Mouse (Mus musculus): ENCODE data around the gene Por. TPM values are rescaled to one million over a fixed set of nuclear protein-coding genes. Genes with fewer than 3 reads are reported as not detected.

Gene Por
- polyA plus RNA-seq, 1 experiment from 2014 or later, result 86.0 TPM

DNA sequence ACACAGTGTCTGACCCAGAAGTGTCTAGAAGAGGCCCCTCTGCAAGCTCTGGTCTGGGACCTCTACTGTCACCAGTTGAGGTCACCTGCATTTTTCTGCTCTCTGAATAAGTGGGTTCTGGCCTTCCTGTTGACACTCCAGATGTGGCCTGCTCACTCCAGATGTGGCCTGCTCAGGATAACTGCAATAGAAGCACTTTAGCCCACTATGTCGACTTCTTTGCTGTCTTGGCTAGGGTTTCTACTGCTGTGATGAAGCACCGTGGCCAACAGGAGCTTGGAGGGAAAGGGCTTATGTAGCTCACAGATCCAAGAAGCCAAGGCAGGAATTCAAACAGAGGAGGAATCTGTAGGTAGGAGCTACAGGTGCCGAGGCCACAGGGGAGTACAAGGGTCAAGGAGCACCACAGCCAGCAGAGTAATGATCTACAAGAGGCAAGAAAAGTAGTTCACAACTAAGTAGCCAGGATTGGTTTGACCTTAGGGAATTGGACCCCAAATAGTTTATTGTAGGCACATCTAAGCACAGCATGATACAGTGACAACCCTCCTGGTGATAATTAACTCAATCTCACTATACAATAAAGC, 53.4 kb downstream of the Por start:
- no peak for ATAC-seq
- no peak overlapping the region for H3K27ac ChIP-seq
- 50% methylated on average over 3 of the region's 3 CpGs for WGBS

DNA sequence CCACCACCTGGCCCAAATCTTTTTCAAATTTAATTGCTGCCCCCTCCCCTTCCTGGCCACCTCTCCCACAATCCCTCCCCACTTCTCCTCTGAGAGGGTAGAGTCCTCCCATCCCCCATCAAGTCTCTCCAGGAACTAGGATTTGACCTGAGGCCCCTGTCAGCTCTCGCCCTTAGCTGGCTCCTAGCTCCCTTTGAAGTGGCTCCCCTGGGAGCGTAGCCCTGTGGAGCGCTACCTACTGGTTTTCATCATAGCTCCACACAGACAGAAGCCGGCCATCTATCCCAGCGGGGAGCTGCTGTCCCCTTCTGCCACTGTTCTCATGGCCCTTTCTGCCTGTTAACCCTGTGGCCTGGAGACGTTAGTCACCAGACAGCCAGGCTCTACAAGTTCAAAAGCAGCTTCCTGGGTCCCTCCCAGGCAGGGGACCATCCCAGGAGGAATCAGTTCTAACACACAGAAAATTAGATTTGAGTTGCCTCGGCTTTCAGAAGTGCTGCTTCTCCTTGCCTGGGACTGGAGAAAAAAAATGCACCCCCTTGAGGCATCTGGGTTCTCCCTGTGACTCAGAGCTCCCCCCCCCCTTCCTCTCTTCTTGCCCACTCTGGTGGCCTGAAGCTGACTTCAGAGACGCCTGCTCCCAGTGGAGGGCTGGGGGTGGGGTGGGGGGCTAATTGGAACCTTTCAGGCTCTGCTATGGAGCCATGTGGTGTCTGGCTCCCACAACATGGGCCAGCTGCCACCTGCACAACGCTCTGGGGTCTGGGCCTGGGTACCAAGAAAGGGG, 54.9 kb downstream of the Por start:
- Histone ChIP-seq H3K4me3 (replicated peaks) (no peak overlapping the region), H3K4me1 (replicated peaks) (peaks cover 34% of the 10 kb centered on the region), H3K27ac (peak overlapping the region; percentile 69), H3K36me3 (peaks cover 4% of the 10 kb centered on the region; the same call in 1 of the 2 replicates), H3K4me2 (replicated peaks) (peak overlapping the region; percentile 51), H3K9me3 (no peaks in the 10 kb centered on the region), H3K9ac (no peak overlapping the region), H3K27me3 (replicated peaks) (no peaks in the 10 kb centered on the region)
- WGBS, result 23% methylated on average over 9 of the region's 9 CpGs
- peak; percentile 48 for ATAC-seq

More for the DNA sequence above, 53.4 kb downstream of the Por start:
- H3K4me2 ChIP-seq (replicated peaks), result no peak overlapping the region
- H3K4me1 ChIP-seq (replicated peaks), result peaks cover 34% of the 10 kb centered on the region
- no peak overlapping the region for H3K4me3 ChIP-seq (replicated peaks)
- H3K9ac ChIP-seq, result no peak overlapping the region
- no peaks in the 10 kb centered on the region for H3K27me3 ChIP-seq (replicated peaks)
- H3K9me3 ChIP-seq, result no peaks in the 10 kb centered on the region
- H3K36me3 ChIP-seq, result 0 out of 2 replicates have a peak, but pooled peaks cover 4% of the 10 kb centered on the region

DNA sequence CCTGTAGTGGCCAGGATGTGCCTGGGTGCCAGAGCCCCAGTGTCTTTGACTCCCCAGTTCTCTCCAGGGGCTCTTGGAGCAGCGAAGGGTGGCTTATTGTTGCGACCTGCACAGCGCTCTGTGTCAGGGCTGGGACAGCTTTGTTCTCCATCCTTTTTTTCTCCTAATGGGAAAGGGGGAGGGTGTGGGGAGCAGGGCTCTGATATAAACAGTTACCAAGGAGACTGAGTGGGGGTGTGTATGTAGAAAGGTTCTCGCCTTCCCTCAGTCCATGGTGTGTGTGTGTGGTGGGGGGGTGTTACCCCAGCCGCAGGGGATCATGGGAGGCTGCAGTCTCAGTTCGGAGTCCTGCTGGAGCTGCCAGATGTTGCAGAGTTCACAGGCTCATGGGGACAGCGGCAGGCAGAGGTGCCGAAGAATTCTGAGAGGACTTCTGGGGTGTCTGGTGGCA, 55.6 kb downstream of the Por start:
- Histone ChIP-seq H3K27ac (peak overlapping the region; percentile 69), H3K4me3 (replicated peaks) (peak overlapping the region; percentile 19; the same call in 1 of the 2 replicates), H3K4me2 (replicated peaks) (peak overlapping the region; percentile 51), H3K36me3 (peaks cover 8% of the 10 kb centered on the region), H3K9ac (peak overlapping the region; percentile 46), H3K4me1 (replicated peaks) (peaks cover 34% of the 10 kb centered on the region), H3K27me3 (replicated peaks) (no peaks in the 10 kb centered on the region), H3K9me3 (no peaks in the 10 kb centered on the region)
- 32% methylated on average over 8 of the region's 8 CpGs for WGBS
- peak; percentile 79 for ATAC-seq

DNA sequence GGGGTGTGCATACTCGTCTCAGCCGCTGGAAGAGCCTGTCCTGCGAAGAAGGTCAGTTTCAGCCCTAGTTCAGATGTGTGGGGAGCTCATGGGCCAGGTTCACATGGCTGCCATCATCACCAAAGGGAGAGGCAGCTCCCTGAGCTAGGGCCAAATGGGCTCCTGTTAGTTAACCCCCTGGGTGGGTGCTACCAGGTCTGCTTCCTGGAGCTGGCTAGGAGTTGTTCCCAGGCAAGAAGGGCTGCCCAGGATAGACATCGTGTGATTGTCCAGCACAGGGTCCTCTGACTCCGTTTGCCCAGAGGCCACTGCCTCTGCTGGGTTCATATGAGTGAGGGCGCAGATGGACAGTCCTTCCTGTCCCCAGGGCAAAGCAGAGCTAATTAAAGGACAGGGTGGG, 56.2 kb downstream of the Por start:
- H3K9ac ChIP-seq, result peak overlapping the region; percentile 46
- H3K27me3 ChIP-seq (replicated peaks), result no peaks in the 10 kb centered on the region
- peak overlapping the region; percentile 51 for H3K4me2 ChIP-seq (replicated peaks)
- peak overlapping the region; percentile 69 for H3K27ac ChIP-seq
- 42% methylated on average over 6 of the region's 6 CpGs for WGBS
- H3K36me3 ChIP-seq, result peaks cover 14% of the 10 kb centered on the region
- ATAC-seq, result no peak
- H3K9me3 ChIP-seq, result no peaks in the 10 kb centered on the region
- peaks cover 34% of the 10 kb centered on the region for H3K4me1 ChIP-seq (replicated peaks)
- peak overlapping the region; percentile 19; the same call in 1 of the 2 replicates for H3K4me3 ChIP-seq (replicated peaks)

DNA sequence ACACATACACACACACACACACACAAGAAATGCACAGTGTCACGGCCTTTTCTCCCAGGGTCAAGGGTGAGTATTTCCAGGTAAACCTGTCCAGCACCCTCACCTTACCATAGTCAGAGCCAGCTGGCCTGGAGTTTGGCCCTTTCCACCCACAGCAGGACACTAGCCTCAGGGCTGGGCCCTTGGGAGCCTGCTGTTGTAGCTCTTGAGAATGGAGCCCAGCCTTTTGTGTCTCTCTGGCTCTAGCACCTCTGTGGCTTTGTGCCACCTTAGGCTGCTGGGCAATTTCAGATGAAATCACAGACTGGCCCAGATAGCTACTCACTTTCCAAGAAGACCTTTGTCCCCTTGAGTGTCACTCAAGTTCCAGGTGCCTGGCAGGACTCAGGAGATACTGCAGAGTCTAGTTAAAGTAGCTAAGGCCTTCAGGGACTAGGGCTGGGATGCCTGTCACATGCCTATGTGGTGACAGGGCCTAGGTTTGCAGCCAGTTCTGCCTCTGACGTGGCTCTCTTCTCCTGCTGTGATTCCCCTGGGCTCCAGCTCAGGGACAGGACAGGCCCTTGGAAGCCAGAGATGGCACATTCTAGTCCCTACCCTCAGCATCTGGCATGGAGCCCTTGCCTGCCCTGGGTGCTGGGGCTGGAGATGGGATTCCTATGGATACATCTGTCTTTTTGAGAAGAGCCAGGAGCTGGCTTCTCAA, 57.0 kb downstream of the Por start:
- peak overlapping the region; percentile 51; the same call in 1 of the 2 replicates for H3K4me2 ChIP-seq (replicated peaks)
- 79% methylated on average over 2 of the region's 2 CpGs for WGBS
- ATAC-seq, result peak; percentile 25; the same call in 1 of the 2 replicates
- H3K27ac ChIP-seq, result 0 out of 2 replicates have a peak overlapping the region, but pooled peaks have one; percentile 40
- H3K4me1 ChIP-seq (replicated peaks), result peaks cover 34% of the 10 kb centered on the region
- H3K27me3 ChIP-seq (replicated peaks), result no peaks in the 10 kb centered on the region
- H3K4me3 ChIP-seq (replicated peaks), result no peak overlapping the region
- H3K36me3 ChIP-seq, result peaks cover 22% of the 10 kb centered on the region
- H3K9ac ChIP-seq, result peak overlapping the region; percentile 46
- H3K9me3 ChIP-seq, result no peaks in the 10 kb centered on the region

DNA sequence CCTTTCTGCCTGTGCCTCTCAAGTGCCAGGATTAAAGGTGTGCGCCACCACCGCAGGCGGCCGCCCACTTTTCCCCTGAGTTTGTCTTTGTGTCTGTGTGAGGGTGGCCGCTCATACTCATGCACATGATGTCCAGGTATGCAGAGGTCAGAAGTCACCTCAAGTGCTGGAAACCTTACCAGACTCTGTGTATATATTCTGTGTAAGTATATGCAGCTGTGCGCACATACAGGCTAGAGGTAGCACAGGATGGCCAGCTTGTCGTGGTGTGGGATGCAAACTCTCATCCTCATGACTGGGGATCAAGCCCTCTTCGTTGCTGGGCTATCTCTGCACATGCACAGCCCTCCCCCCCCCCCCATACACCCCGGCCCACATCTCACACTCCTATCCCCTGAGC, 58.0 kb downstream of the Por start:
- H3K9ac ChIP-seq, result no peak overlapping the region
- WGBS, result 89% methylated on average over 9 of the region's 9 CpGs
- H3K27me3 ChIP-seq (replicated peaks), result no peaks in the 10 kb centered on the region
- no peak overlapping the region for H3K27ac ChIP-seq
- H3K36me3 ChIP-seq, result peaks cover 32% of the 10 kb centered on the region
- no peaks in the 10 kb centered on the region for H3K9me3 ChIP-seq
- no peak overlapping the region for H3K4me2 ChIP-seq (replicated peaks)
- peaks cover 34% of the 10 kb centered on the region for H3K4me1 ChIP-seq (replicated peaks)
- no peak for ATAC-seq
- H3K4me3 ChIP-seq (replicated peaks), result no peak overlapping the region

DNA sequence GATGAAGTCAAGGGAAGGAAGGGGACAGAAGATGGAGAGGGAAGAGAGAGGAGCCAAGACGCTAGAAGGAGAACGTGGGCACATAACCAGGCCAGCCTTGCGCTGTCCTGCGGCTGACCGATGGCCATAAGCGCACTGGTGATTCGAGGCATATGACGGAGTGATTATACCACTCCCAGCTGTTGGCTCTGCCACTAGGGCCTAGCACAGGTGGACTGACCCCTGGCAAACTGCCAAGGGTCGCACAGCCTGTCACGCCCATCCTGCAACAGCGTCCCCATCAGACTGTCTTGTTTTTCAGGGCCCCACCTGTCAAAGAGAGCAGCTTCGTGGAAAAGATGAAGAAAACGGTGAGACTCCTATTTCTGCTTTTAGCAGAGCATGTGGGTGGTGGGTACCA, 58.5 kb downstream of the Por start:
- Histone ChIP-seq H3K9ac (no peak overlapping the region), H3K4me3 (replicated peaks) (no peak overlapping the region), H3K27me3 (replicated peaks) (no peaks in the 10 kb centered on the region), H3K36me3 (peaks cover 37% of the 10 kb centered on the region), H3K9me3 (no peaks in the 10 kb centered on the region), H3K27ac (no peak overlapping the region), H3K4me1 (replicated peaks) (peaks cover 31% of the 10 kb centered on the region), H3K4me2 (replicated peaks) (no peak overlapping the region)
- ATAC-seq, result no peak
- 90% methylated on average over 13 of the region's 13 CpGs for WGBS

DNA sequence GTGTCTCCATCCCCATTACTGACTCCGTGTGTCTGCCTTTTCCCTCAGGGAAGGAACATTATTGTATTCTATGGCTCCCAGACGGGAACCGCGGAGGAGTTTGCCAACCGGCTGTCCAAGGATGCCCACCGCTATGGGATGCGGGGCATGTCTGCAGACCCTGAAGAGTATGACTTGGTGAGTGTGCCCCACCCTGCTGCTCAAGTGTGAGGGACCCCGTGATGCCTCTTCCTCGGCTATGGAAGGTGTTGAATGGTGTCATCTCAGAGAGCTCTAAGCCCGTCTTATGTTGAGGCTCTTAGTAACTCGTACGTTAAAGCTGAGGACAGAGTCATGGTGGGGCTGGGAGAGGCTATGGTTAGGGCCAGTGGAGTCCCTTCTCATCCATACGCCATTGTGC, 59.5 kb downstream of the Por start:
- Histone ChIP-seq H3K27me3 (replicated peaks) (no peaks in the 10 kb centered on the region), H3K4me3 (replicated peaks) (no peak overlapping the region), H3K27ac (no peak overlapping the region), H3K9me3 (no peaks in the 10 kb centered on the region), H3K4me2 (replicated peaks) (no peak overlapping the region), H3K4me1 (replicated peaks) (peaks cover 31% of the 10 kb centered on the region), H3K9ac (no peak overlapping the region), H3K36me3 (peaks cover 47% of the 10 kb centered on the region)
- 92% methylated on average over 13 of the region's 13 CpGs for WGBS
- no peak for ATAC-seq

DNA sequence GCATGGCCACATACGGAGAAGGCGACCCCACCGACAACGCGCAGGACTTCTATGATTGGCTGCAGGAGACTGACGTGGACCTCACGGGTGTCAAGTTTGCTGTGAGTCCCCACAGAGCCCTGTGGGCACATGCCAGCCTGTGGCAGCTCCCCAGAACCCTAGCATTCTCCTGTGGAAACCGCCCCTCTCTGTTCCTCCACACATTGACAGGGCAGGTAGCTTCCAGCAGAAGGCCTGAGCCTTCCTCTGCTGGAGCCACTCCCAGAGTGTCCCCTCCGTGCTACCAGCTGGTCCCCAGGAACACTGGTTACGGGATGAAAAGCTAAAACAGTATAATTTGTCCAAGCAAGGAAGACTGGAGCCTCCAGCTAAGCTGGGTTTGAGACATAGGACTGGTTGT, 60.4 kb downstream of the Por start:
- no peak overlapping the region for H3K4me2 ChIP-seq (replicated peaks)
- ATAC-seq, result no peak
- H3K27ac ChIP-seq, result no peak overlapping the region
- peaks cover 55% of the 10 kb centered on the region for H3K36me3 ChIP-seq
- peaks cover 22% of the 10 kb centered on the region for H3K4me1 ChIP-seq (replicated peaks)
- H3K4me3 ChIP-seq (replicated peaks), result no peak overlapping the region
- no peaks in the 10 kb centered on the region for H3K27me3 ChIP-seq (replicated peaks)
- H3K9me3 ChIP-seq, result no peaks in the 10 kb centered on the region
- 96% methylated on average over 10 of the region's 10 CpGs for WGBS
- no peak overlapping the region for H3K9ac ChIP-seq

DNA sequence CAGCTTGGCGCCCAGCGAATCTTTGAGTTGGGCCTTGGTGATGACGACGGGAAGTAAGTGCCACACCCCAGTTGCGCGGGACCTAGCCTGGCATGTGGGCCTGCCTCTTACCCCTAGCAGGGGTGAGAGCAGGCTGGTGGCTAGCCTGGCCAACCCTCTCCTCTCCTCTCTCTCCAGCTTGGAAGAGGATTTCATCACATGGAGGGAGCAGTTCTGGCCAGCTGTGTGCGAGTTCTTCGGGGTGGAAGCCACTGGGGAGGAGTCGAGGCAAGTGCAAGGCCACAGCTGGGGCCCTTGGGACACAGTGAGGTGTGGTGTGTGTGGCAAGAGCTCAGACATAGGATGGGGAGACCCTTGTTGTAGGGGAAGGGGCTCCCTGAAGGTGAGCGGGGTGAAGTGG, 61.1 kb downstream of the Por start:
- no peaks in the 10 kb centered on the region for H3K27me3 ChIP-seq (replicated peaks)
- 92% methylated on average over 10 of the region's 10 CpGs for WGBS

DNA sequence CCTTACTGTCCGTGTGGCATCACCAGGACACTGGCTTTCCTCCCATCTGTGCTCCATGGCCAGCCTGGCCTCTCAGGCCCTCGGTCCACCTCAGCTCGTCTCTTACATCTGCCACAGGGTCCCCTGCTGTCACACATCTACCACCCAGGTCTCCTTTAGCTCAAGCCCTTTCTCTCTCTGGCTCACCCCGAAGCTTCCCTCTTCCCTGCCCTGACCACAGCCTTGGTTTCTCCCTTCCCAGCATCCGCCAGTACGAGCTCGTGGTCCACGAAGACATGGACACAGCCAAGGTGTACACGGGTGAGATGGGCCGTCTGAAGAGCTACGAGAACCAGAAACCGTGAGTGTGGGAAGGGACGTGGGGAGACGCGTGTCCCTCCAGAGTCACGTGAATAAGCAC, 61.5 kb downstream of the Por start:
- Histone ChIP-seq H3K27me3 (replicated peaks) (no peaks in the 10 kb centered on the region), H3K4me2 (replicated peaks) (no peak overlapping the region), H3K9me3 (no peaks in the 10 kb centered on the region), H3K4me3 (replicated peaks) (no peak overlapping the region), H3K9ac (no peak overlapping the region), H3K36me3 (peaks cover 65% of the 10 kb centered on the region), H3K4me1 (replicated peaks) (peaks cover 11% of the 10 kb centered on the region), H3K27ac (no peak overlapping the region)
- ATAC-seq, result no peak
- 93% methylated on average over 16 of the region's 16 CpGs for WGBS

More for the DNA sequence above, 61.1 kb downstream of the Por start:
- no peaks in the 10 kb centered on the region for H3K9me3 ChIP-seq
- H3K9ac ChIP-seq, result no peak overlapping the region
- H3K27ac ChIP-seq, result no peak overlapping the region
- peaks cover 15% of the 10 kb centered on the region for H3K4me1 ChIP-seq (replicated peaks)
- H3K4me2 ChIP-seq (replicated peaks), result no peak overlapping the region
- no peak for ATAC-seq
- no peak overlapping the region for H3K4me3 ChIP-seq (replicated peaks)
- peaks cover 61% of the 10 kb centered on the region for H3K36me3 ChIP-seq

DNA sequence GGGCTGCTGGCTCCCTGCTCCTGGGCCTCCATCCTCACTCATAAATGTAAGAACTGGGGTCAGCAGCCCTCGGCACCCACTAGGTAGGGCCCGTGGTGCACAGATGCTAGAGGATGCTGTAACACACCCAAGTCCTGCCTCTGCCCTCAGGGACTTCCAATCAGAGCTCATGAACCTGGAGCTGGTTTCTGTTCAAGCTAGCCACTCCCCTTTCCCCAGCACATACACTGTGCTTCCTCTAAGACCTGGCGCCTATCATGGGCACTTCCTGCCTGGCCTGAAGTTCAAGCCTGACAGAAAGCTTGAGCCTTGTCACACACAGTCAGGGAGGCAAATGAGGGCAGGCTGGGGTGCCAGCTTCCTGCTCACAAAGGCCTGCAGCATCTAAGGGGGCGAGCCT, 63.2 kb downstream of the Por start:
- 87% methylated on average over 4 of the region's 4 CpGs for WGBS
- H3K4me1 ChIP-seq (replicated peaks), result no peaks in the 10 kb centered on the region
- no peaks in the 10 kb centered on the region for H3K27me3 ChIP-seq (replicated peaks)
- H3K36me3 ChIP-seq, result peaks cover 69% of the 10 kb centered on the region
- no peak overlapping the region for H3K27ac ChIP-seq
- no peaks in the 10 kb centered on the region for H3K9me3 ChIP-seq
- H3K9ac ChIP-seq, result no peak overlapping the region
- no peak overlapping the region for H3K4me2 ChIP-seq (replicated peaks)
- H3K4me3 ChIP-seq (replicated peaks), result no peak overlapping the region
- ATAC-seq, result no peak

All from intestine, embryonic 15.5 days (tissue).